Mouse (Mus musculus): ENCODE measurements around the gene Melk.
A peak's percentile ranks its signal among the peaks of the same experiment; 100 is the strongest.

Melk gene

GRCm38 (mm10) chr4:44300781-44301750 is at the start of gene Melk:
Gene Melk (plus strand): TSS chr4:44300876.
- peak; percentile 37 to 59 for DNase-seq (ENCODE audit: low read depth in 2 of 2, low spot score in 2 of 2)

GRCm38 (mm10) chr4:44251521-44251920 is 49.2 kb upstream of the Melk start:
- no peak for DNase-seq (ENCODE audit: low read depth in 2 of 2, low spot score in 2 of 2)

GRCm38 (mm10) chr4:44251966-44252916 is 48.4 kb upstream of the Melk start:
- DNase-seq (ENCODE audit: low read depth in 2 of 2, low spot score in 2 of 2) = no peak

GRCm38 (mm10) chr4:44253191-44253590 is 47.5 kb upstream of the Melk start:
- DNase-seq (ENCODE audit: low read depth in 2 of 2, low spot score in 2 of 2) = no peak

- no peak for DNase-seq (ENCODE audit: low read depth in 2 of 2, low spot score in 2 of 2)
These were observed 46.1 kb upstream of the Melk start for GRCm38 (mm10) chr4:44254579-44254978.

GRCm38 (mm10) chr4:44259126-44259525 is 41.5 kb upstream of the Melk start:
- no peak for DNase-seq (ENCODE audit: low read depth in 2 of 2, low spot score in 2 of 2)

- DNase-seq (ENCODE audit: low read depth in 2 of 2, low spot score in 2 of 2) = peak; percentile 15 to 46
These were observed 40.4 kb upstream of the Melk start for GRCm38 (mm10) chr4:44260244-44260643.

GRCm38 (mm10) chr4:44265500-44265899 is 35.2 kb upstream of the Melk start:
- no peak for DNase-seq (ENCODE audit: low read depth in 2 of 2, low spot score in 2 of 2)

GRCm38 (mm10) chr4:44267437-44267836 is 33.2 kb upstream of the Melk start:
- DNase-seq (ENCODE audit: low read depth in 2 of 2, low spot score in 2 of 2) = no peak

- DNase-seq (ENCODE audit: low read depth in 2 of 2, low spot score in 2 of 2) = no peak
These were observed 31.3 kb upstream of the Melk start for GRCm38 (mm10) chr4:44269376-44269817.

GRCm38 (mm10) chr4:44271134-44271533 is 29.5 kb upstream of the Melk start:
- peak; percentile 50 to 57 for DNase-seq (ENCODE audit: low read depth in 2 of 2, low spot score in 2 of 2)

GRCm38 (mm10) chr4:44281597-44282265 is 18.9 kb upstream of the Melk start:
- no peak for DNase-seq (ENCODE audit: low read depth in 2 of 2, low spot score in 2 of 2)

GRCm38 (mm10) chr4:44292534-44292933 is 8.1 kb upstream of the Melk start:
- peak; percentile 14 to 23 for DNase-seq (ENCODE audit: low read depth in 2 of 2, low spot score in 2 of 2)

- no peak for DNase-seq (ENCODE audit: low read depth in 2 of 2, low spot score in 2 of 2)
These were observed 4.8 kb upstream of the Melk start for GRCm38 (mm10) chr4:44295837-44296236.

- DNase-seq (ENCODE audit: low read depth in 2 of 2, low spot score in 2 of 2) = no peak
These were observed 5.9 kb downstream of the Melk start for GRCm38 (mm10) chr4:44306585-44306984.

- DNase-seq (ENCODE audit: low read depth in 2 of 2, low spot score in 2 of 2) = no peak
These were observed 9.8 kb downstream of the Melk start for GRCm38 (mm10) chr4:44310429-44310828.

GRCm38 (mm10) chr4:44310911-44311310 is 10.2 kb downstream of the Melk start:
- DNase-seq (ENCODE audit: low read depth in 2 of 2, low spot score in 2 of 2) = no peak

GRCm38 (mm10) chr4:44316270-44316809 is 15.7 kb downstream of the Melk start:
- DNase-seq (ENCODE audit: low read depth in 2 of 2, low spot score in 2 of 2) = no peak

GRCm38 (mm10) chr4:44320448-44320847 is 19.8 kb downstream of the Melk start:
- no peak for DNase-seq (ENCODE audit: low read depth in 2 of 2, low spot score in 2 of 2)

GRCm38 (mm10) chr4:44322124-44322523 is 21.4 kb downstream of the Melk start:
- no peak for DNase-seq (ENCODE audit: low read depth in 2 of 2, low spot score in 2 of 2)

- no peak for DNase-seq (ENCODE audit: low read depth in 2 of 2, low spot score in 2 of 2)
These were observed 24.8 kb downstream of the Melk start for GRCm38 (mm10) chr4:44325453-44325852.
